Mouse (Mus musculus) activated CD4-positive, CD25-positive, alpha-beta regulatory T cell, adult 4 months (primary cell): ENCODE measurements around the gene Aurka. TPM values are rescaled to one million over a fixed set of nuclear protein-coding genes. Genes with fewer than 3 reads are reported as not detected.
A peak's percentile ranks its signal among the peaks of the same experiment; 100 is the strongest.

ENCODE experiments used
- ATAC-seq: one replicate; pipeline ENCODE4 v1.8.0; 2017
- polyA plus RNA-seq, 2 experiments: library from polyadenylated mRNA; unstranded; fragments of 100-300 nt; shearing (Covaris generic); gene quantifications; one replicate each; pipeline ENCODE4 v1.2.1; 2017

Aurka gene
- 10 to 100 TPM; 14.6 to 18.4 TPM for polyA plus RNA-seq

GRCm38 (mm10) chr2:172370411-172371223, at the start of gene Aurka, which contains the start of gene Cstf1:
Gene Aurka, minus strand, starts transcription at chr2:172370535.
Gene Cstf1, plus strand, starts transcription at chr2:172370681.
- peak; percentile 99 for ATAC-seq

GRCm38 (mm10) chr2:172418208-172418607, 47.9 kb upstream of the Aurka start:
- ATAC-seq = no peak

GRCm38 (mm10) chr2:172416876-172417275, 46.5 kb upstream of the Aurka start:
- no peak for ATAC-seq

GRCm38 (mm10) chr2:172416218-172416617, 45.9 kb upstream of the Aurka start:
- ATAC-seq = no peak

GRCm38 (mm10) chr2:172413894-172414293, 43.6 kb upstream of the Aurka start:
- ATAC-seq = no peak

GRCm38 (mm10) chr2:172413273-172413672, 42.9 kb upstream of the Aurka start:
- ATAC-seq = no peak

- no peak for ATAC-seq
Observed at GRCm38 (mm10) chr2:172412454-172412853, 42.1 kb upstream of the Aurka start.

- ATAC-seq = no peak
Observed at GRCm38 (mm10) chr2:172411091-172411490, 40.8 kb upstream of the Aurka start.

GRCm38 (mm10) chr2:172410686-172411085, 40.4 kb upstream of the Aurka start:
- ATAC-seq = no peak

- peak; percentile 52 for ATAC-seq
Observed at GRCm38 (mm10) chr2:172407499-172407898, 37.2 kb upstream of the Aurka start.

- no peak for ATAC-seq
Observed at GRCm38 (mm10) chr2:172406173-172406572, 35.8 kb upstream of the Aurka start.

GRCm38 (mm10) chr2:172405011-172405410, 34.7 kb upstream of the Aurka start:
- ATAC-seq = peak; percentile 47

GRCm38 (mm10) chr2:172404239-172404638, 33.9 kb upstream of the Aurka start:
- no peak for ATAC-seq

- ATAC-seq = peak; percentile 58
Observed at GRCm38 (mm10) chr2:172401116-172401825, 30.9 kb upstream of the Aurka start.

- peak; percentile 93 for ATAC-seq
Observed at GRCm38 (mm10) chr2:172399901-172400300, 29.6 kb upstream of the Aurka start.

- ATAC-seq = no peak
Observed at GRCm38 (mm10) chr2:172395961-172396360, 25.6 kb upstream of the Aurka start.

GRCm38 (mm10) chr2:172394671-172395070, 24.3 kb upstream of the Aurka start:
- no peak for ATAC-seq

- no peak for ATAC-seq
Observed at GRCm38 (mm10) chr2:172394052-172394392, 23.7 kb upstream of the Aurka start.

- ATAC-seq = peak; percentile 71
Observed at GRCm38 (mm10) chr2:172393391-172394051, 23.2 kb upstream of the Aurka start, which contains the start of gene Cass4. Gene Cass4, plus strand, starts transcription at chr2:172393794.

- no peak for ATAC-seq
Observed at GRCm38 (mm10) chr2:172392041-172392521, 21.7 kb upstream of the Aurka start.

GRCm38 (mm10) chr2:172390341-172390740, 20.0 kb upstream of the Aurka start:
- no peak for ATAC-seq

GRCm38 (mm10) chr2:172384715-172385114, 14.4 kb upstream of the Aurka start:
- ATAC-seq = no peak

- no peak for ATAC-seq
Observed at GRCm38 (mm10) chr2:172381898-172382297, 11.6 kb upstream of the Aurka start.
